Mouse (Mus musculus) WW6 (cell line): ENCODE measurements at regions not wholly inside any gene's neighbourhood (a gene's known extent, or its start where the extent isn't known, plus 50 kb on each side); places are given as distances from the start of the nearest gene placed in this dataset.

Source experiments
- DNase-seq: peaks from one replicate; pipeline ENCODE4 v3.0.0-alpha.2; 2013; ENCODE audit warnings: low read depth, low spot score

GRCm38 (mm10) chr9:42196552-42196951, 67.5 kb downstream of the Sc5d start:
- peak; percentile 28 for DNase-seq

DNA sequence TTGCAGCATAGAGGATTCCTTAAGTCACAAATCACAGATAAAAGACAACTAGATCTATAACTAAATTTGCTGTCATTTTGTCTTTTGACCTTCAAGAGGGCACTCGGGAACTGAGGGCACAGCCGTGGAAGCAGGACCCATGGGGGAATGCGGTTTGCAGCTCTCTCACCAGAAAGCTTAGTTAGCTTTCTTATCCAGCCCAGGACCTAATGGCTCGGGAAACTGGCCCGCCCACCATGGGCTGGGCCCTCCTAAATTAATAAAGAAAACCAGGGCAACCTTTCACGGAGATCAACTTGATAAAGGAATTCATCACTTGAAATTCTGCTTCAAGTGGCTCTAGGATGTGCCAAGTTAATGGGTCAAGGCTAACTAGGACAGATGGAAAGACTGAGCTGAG, 67.9 kb downstream of the Sc5d start:
- no peak for DNase-seq

GRCm38 (mm10) chr9:42195651-42196050, 68.4 kb downstream of the Sc5d start:
- peak; percentile 26 for DNase-seq

DNA sequence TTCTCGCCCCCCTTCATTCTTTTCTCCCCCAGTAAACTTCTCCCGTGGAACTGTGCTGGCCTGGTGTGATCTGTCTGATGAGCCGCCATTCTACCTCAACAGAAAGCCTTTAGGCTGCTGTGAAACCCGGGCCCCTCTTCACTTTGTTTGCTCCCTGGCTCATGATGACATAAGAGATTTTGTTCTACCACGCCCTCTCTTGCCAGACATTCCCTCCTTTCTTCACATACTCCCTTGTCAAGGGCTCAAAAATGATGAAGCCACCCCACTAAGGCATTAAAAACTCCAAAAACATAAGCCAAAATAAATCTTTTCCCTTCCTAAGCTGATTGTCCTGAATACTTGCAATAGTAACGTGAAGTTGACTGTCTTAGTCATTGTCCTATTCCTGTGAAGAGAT, 69.1 kb downstream of the Sc5d start:
- no peak for DNase-seq

GRCm38 (mm10) chr9:42194176-42194575, 69.9 kb downstream of the Sc5d start:
- no peak for DNase-seq

GRCm38 (mm10) chr9:42192967-42193733, 69.1 kb upstream of the Sorl1 start:
- no peak for DNase-seq

GRCm38 (mm10) chr9:42187371-42188228, 63.5 kb upstream of the Sorl1 start:
- no peak for DNase-seq

GRCm38 (mm10) chr9:42184104-42184635, 60.1 kb upstream of the Sorl1 start:
- DNase-seq = no peak

DNA sequence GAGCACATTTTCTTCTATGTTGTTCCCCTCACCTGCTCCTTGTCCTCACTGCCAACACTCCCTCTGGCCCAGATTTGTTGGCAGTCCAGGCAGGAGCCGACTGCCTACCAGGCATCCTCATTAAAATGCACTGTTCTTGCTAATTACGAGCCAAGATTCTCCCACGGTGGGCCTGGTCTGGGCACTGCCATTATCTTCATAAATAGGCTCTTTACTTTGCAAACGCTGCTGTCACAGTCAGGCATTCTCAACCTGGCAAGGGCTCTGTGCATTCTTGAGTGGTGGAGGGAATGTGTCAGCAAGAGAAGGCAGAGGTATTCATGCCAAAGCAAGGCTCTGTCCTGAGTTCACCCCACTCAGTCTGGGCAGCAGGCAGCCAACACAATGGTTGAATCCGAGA, 59.4 kb upstream of the Sorl1 start:
- DNase-seq = no peak

GRCm38 (mm10) chr9:42182400-42182799, 58.3 kb upstream of the Sorl1 start:
- no peak for DNase-seq

GRCm38 (mm10) chr9:42180152-42180551, 56.1 kb upstream of the Sorl1 start:
- DNase-seq = no peak

- no peak for DNase-seq
These were observed 54.8 kb upstream of the Sorl1 start for GRCm38 (mm10) chr9:42178759-42179377.

DNA sequence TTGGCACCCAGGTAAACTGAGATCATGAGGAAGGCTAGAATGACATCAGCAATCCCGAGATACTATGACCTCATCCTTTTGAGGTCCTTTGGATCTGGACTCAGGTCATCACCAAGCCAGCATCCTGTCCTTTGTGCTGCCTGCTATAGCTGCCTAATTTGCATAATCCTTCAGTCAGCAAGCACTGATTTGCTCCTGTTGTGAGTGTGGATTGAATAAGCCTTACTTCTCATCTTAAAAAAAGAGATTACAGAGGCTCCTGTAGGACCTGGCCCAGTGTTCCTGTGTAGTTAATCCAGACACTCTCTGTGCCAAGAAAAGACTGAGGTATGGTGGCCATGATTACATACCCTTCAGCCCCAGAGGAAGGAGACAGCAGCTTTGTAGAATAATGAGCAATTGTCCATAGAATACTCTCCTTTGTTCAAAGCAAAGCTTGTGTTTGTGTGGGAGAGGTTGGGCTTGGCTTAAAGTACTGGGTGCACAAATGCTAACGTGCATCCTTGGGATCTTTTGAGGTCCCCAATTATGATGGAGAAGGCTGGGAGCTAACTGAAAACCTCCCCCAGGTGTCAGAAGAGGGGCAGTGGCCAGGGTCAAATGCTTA, 50.4 kb upstream of the Sorl1 start:
- no peak for DNase-seq
